Mouse (Mus musculus) common myeloid progenitor, adult 5-6 weeks (primary cell): ENCODE data around the gene Zbtb40. TPM values are rescaled to one million over a fixed set of nuclear protein-coding genes. Genes with fewer than 3 reads are reported as not detected.

Experiments used
- ATAC-seq: replicated peaks from 2 replicates; pipeline ENCODE4 v1.8.0; 2016; ENCODE audit warnings: low read depth, mild to moderate bottlenecking, moderate TSS enrichment, inconsistent platforms; ENCODE audit not compliant: poor library complexity, severe bottlenecking
- total RNA-seq: library from RNA; stranded (forward); fragments of 200-1000, 187-1606 nt; gene quantifications from 2 replicates; pipeline ENCODE4 v1.2.3, GENCODE M21; 2017

Zbtb40 gene
- total RNA-seq, 1 experiment from 2014 or later: 9.9 TPM

DNA sequence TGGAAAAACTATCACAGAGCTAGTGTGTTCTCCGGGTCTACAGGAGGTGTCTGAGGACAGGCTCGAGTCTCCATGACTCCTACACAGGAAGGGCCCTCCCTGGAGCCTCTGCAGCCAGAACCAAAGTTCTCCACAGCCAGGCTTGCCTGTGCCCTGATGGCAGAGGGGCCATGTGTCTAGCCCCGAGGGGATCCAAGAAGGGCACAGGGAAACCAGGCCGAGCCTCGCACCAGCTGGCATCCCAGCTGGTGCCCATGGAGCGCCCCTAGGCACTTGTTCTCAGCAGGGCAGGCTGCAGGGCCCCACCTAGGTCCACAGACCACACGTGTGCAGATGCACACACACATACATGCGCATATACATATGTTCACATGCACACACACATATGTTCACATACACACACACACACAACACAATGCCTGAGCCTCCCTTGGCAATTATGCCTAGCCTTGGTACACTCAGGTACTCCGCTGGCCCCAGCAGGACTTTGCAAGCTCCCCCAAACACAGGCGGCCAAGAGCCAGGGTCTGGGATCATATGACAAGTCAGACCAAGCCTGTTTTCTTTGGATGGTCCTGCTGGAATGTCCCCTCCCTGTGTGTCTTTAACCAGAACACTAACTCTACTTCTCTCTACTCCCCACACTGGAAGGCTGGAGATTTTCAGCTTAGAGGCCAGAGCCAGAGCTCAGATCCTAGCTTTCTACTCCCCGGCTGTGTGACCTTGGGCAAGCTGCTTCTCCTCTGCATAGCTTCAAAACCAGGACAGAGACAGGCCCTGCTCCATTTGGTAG, 103.8 kb downstream of the Zbtb40 start:
- no peak for ATAC-seq

DNA sequence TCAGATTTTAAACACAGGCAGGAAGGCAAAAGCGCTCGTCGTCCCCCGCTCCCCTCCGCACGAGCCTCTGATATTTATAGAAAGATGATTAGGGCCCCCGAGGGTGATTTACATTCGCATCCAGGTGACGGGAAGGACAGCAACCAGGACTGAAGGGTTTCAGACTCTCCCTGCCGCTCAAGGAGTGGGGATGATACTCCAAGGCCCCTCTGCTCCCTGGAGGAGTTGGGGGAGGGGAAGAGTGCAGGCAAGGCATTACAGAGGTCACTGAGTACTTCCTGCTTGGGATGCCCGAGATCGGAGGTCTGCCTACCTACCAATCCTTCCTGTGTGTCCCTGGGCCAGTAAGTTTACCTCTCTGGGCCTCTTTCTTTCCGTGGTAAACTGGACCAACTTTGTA, 105.4 kb downstream of the Zbtb40 start:
- ATAC-seq: no peak

DNA sequence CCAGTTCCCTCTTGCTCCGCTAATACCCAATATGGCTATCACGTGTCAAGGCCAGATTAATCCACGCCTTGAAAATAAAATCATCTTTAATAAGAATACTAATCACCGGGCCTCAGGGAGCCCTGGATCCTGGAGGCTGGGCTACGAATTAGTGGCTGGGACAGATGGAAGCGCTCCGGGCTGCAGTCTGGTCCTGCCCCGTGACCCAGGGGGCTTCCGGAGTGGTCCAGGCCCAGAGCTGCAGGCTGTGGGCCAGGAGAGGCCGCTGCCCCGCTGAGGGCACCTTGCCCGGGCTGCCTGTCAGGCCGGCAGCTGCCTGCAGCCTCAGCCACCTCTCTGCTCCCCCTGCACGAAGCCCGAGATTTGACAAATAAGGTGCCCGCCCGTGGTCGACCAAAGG, 105.8 kb downstream of the Zbtb40 start:
- ATAC-seq: no peak

DNA sequence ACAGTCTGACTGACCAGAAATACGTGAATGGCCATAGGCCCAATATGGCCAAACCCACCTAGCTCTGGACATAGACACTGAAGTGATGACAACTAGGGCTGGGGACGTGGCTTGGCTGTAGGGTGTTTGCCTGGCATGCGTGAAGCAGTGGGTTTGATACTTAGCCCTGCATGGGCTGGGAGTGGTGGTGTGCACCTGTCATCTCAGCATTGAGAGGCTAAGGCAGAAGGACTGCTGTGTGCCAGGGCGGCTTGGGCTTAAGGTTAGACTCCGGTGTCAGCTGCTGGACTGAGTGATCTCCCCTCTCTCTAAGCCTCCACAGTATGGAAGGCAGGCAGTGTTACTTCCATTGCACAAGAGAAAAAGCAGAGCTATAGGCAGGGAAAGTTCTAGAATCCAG, 110.7 kb downstream of the Zbtb40 start:
- ATAC-seq: no peak

DNA sequence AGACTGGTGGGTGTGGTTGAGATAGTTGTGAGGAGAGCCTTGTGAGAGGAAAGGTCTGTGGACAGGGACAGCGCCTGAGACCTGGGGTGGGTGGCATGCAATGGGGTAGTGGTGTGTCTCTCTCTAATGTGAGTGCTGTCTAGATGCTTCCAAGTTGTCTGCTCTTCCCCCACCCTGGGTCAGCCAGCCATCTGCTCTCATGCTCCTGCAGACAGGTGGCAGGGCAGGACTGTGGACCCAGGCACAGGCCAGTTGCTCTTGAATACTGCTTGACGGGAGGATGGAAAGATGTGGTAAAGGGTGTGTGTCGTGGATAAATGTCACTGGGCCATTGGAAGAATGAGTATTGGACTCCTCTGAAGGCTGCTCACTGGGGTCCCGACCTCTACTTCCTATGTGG, 111.3 kb downstream of the Zbtb40 start:
- no peak for ATAC-seq

DNA sequence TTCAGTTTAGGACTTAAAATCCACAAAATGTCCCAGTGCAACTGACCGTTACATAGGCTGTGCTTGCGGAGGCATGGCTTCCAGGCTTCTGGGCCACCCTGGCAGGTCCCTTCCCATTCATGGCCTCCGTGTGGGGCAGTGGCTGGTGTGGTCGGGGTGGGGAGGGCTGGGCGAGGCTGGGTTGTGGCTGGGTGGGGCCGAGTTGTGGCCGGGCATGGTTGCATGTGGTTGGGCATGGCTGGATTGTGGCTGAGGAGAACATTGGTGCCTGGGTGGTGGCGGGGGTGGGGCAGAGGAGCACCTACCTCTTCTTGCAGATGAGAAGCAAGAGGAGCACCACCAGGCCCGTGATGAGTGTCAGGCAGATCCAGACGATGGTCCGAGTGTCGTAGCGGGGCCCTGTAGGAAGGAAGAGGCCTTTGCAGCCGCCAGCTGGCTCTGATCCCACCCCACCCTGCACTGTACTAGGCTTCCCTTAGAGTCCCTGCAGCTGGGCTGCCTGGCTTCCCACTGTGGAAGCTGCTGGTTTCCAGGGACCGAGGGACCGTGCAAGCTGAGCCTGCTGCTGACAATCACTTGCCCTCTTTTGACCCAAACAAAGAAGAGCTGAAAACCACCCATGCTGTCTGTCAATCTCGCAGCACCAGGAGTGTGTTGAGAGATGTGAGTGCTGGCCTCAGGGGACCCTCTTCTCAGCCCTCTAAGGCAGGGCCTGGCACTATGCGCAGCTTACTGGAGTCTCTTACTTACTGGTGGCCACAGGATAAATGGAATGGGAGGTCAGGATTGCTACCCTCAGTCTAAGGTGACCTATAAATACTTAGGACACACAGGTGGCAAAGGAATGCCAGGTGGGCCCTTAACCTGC, 113.6 kb downstream of the Zbtb40 start:
- no peak for ATAC-seq

DNA sequence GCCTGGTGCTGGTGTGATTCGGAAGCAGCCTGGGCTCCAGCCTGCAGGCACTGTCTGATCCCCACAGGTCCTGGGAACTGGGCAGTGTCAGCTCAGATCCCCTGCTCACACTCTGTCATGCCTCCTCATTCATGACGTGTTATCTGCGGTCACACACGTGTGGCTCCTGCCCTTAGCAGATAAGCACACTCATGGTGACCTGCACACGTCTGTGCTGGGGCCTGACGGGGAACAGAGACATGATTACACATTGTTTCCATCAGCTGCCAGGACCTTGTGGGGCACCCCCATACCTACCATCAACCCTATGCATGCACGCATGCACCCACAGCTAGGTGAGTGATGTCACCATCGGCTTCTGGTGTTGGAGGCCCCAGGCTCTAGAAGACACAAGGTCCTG, 118.1 kb downstream of the Zbtb40 start:
- no peak for ATAC-seq

Other genes starting within 250 kb of the Zbtb40 start
- 2.6 and 6.4 TPM in 2 replicates for gene Ephb2, start 212.8 kb downstream of the Zbtb40 start, total RNA-seq
- gene C1qb, start 162.6 kb downstream of the Zbtb40 start, total RNA-seq: 0.55 TPM in 1 of 2 replicates, not detected in the other
- gene C1qc, start 155.7 kb downstream of the Zbtb40 start, total RNA-seq: 0.63 TPM in 1 of 2 replicates, not detected in the other
- 1.5 and 2.7 TPM in 2 replicates for gene C1qa, start 150.0 kb downstream of the Zbtb40 start, total RNA-seq
- not detected in 2 replicates for gene Epha8, start 92.0 kb downstream of the Zbtb40 start, total RNA-seq
- not detected in 2 replicates for gene Wnt4, start 228.7 kb upstream of the Zbtb40 start, total RNA-seq